Mouse (Mus musculus): ENCODE measurements around the gene Nrk.

Gene Nrk

DNA sequence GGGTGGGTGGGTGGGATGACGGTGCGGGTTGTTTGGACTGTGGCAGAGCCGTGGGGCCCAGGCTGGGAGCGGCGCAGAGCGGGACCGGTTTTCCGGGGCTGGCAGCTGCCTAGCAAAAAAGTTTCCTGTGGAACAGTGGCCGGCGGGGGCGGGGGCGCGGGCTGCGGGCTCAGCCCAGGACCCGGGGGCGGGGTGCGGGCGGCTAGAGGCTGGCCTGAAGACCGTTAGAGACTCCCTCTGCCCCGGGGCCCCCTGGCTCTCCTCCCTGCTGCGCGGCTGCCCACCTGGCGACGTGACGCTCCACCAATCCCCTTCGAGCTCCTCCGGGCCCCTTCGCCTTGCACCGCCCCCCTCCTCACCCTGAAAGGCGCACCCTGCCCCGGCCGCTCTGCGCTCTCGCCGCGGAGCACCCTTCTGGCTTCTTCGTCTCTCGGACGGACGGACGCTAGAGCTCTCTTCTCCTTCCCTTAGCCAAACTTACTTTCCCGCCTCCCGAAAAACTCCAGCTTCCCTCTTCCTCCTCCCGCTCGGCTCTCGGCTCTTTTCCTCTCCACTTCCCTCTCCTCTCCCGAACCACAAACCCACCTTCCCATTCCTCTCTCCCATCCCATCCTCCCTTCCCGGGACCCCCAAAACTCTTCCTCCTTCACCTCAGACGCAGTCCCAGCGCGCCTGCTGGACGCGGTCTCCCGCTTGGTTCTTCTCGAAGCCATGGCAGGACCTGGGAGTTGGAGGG is at the start of gene Nrk:
TSS of gene Nrk (plus strand) at position 390 of the 736 bp plus-strand sequence.
- DNase-seq (ENCODE audit: low spot score in 2 of 2), result no peak

DNA sequence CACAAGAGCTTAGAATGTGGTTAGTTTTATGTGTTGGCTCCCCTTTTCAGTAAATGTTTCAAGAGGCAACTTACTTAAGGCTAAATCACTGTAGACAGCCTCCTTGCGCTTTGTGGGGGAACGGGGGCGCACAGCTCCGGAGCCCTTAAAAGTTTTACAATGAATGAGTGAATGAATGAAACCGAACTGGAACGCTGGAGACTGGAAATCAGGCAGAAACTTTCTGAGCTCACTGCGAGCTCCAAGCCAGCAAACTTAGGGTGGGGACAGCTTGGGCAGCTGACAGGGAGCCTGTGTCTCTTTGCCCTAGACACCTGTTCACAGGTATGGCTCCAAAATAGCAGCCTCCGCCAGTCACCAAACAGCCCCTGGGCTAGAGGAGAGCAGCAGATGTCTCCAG is 864 bp upstream of the Nrk start:
- no peak for DNase-seq (ENCODE audit: low spot score in 2 of 2)

DNA sequence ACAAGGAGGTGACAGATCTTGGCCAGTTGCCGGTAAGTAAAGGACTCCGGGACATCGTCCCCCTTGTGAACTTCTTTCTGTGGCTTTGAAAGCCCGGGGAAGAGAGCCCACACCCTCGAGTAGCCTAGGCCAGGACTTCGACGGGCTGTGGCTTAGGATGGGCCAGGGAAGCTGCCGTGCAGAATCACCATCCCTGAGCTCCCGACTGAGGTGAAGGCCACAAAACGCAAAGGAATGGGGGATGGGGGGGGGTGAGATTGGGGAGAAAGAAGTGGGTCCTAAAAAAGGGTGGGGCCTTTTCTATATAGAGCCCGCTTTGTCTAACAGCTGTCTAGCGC is 516 bp downstream of the Nrk start:
- no peak for DNase-seq (ENCODE audit: low spot score in 2 of 2)

DNA sequence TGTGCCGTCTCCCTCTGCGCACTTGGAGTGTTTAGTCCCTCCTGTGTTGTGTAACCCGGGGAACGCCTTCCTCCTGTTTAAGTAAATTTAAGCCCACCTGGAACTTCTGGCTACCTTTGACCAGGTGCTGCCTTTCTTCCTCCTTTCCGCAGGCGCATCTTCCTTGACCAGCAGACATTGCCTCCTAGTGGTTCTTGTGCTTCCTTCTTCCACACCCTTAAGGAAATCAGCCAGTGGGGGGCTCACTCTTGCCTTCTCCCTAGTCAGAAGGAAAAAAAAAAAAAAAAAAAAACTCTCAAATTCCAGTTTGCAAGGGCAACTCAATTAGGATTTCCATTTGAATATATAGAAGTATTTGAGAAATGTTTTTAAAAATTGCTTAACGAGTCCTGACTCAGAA is 4.8 kb downstream of the Nrk start:
- DNase-seq (ENCODE audit: low spot score in 2 of 2), result no peak

GRCm38 (mm10) chrX:138943905-138944304 is 29.7 kb downstream of the Nrk start:
- DNase-seq (ENCODE audit: low spot score in 2 of 2), result no peak

DNA sequence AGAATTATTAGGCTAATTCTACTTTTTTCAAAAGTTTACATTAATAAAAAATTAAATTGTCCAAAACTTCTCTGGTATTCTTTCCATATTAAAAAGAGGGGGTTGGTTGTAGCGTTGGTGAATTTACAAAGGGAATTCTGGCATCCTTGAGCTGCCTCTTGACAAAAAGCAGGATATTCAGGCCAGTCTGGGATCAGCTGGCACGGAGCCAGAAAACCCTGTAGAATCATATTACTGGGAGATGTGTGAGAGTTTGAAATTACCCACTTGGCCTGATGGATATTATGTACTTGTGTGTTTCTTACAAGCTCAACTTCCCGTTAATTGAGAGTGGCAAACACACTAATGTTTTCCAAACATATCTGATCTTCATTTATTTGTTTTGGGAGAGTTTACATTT is 46.5 kb downstream of the Nrk start:
- no peak for DNase-seq (ENCODE audit: low spot score in 2 of 2)

- no peak for DNase-seq (ENCODE audit: low spot score in 2 of 2)
These were observed 64.3 kb downstream of the Nrk start for GRCm38 (mm10) chrX:138978501-138978900.

DNA sequence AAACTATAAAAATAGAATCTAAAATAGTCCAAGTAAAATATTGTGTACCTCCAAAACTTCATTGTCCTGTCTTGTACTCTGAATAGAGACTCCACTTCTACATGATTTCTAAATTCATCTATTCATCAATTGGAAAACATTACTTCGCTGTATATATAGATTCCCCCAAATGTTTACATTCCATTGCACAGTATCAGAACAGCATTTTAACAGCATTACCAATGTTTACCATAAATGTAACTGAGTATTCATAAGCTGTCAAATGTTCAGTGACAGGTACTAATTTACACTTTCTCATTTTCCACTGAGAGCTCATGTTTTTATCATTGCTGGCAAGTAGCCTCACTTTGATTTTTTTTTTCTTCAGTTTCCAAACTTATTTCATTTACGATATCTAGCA is 65.0 kb downstream of the Nrk start:
- no peak for DNase-seq (ENCODE audit: low spot score in 2 of 2)

DNA sequence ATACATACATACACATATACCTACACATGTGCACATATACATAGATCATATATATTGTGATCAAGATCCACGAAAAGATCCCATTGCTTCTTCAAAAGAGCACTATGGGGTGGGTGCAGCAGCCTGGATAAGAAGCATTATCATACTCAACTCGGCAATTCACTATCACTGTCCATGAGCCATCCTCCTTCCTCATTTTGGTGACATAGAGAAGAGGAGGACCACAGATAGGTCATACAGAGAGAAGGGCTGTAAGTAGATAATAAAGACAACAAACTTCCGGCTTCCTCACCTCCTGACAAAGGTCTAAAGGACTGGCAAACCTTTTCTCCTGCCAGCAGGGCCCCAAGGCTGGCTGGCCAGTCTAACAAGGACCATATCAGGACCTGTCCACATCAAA is 100.3 kb downstream of the Nrk start:
- no peak for DNase-seq (ENCODE audit: low spot score in 2 of 2)

- DNase-seq (ENCODE audit: low spot score in 2 of 2), result no peak
These were observed 102.3 kb downstream of the Nrk start for GRCm38 (mm10) chrX:139016540-139016939.

- no peak for DNase-seq (ENCODE audit: low spot score in 2 of 2)
These were observed 112.4 kb downstream of the Nrk start for GRCm38 (mm10) chrX:139026532-139027097.

GRCm38 (mm10) chrX:139027296-139027695 is 113.1 kb downstream of the Nrk start:
- no peak for DNase-seq (ENCODE audit: low spot score in 2 of 2)

DNA sequence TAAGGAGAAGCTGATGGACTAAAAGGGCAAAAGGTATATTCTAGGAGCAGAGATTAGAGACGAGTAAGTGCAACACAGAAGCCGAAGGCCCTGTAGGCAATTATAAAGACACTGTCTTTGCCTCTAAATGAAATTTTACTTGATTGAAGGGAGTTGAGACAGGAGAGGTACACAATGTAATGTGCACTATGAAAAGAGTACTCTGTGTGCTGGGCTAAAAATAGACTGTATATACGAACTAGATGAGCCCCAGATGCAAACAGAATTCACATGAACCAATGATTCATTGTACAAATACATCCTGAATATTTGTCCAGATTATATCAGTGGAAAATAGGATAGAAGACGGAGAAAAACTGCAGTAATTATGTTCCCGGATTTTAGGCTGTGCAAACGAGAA is 113.7 kb downstream of the Nrk start:
- DNase-seq (ENCODE audit: low spot score in 2 of 2), result no peak

- DNase-seq (ENCODE audit: low spot score in 2 of 2), result no peak
These were observed 123.4 kb downstream of the Nrk start for GRCm38 (mm10) chrX:139037666-139038065.

DNA sequence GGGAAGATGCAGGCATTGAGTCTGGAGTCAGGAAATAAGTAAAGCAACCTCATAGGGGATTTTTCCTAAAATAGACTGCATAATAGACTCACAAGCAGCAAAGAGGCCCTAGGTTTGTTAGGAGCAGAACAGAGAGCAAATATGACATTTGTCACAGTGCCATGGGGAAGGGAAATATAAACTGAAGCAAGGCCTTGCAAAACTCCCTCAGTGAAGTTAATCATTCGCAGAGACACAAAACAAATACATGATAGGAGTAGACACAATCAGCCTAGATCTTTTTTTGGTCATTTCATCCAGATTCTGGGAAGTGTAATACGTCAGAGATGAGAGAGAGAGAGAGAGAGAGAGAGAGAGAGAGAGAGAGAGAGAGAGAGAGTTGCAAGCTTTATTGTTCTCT is 125.1 kb downstream of the Nrk start:
- DNase-seq (ENCODE audit: low spot score in 2 of 2), result no peak

DNA sequence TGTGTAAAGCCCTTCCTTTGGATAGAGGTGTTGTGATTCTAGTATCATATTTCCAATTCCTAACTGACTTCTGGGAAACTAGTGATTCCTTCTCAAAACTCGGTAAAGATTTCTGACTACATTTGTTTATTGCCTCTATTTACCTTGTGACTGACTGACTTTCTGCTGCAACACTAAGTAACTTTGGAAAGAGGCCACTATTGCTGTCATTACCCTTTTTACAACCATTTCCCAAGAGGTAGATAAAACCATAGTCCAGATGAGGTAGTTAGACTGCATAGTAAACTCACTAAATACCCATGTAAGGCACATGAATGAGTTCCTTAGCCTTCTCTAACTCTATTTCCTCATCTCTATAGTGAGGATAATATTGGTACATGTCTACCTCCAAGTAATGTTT is 126.9 kb downstream of the Nrk start:
- DNase-seq (ENCODE audit: low spot score in 2 of 2), result no peak

GRCm38 (mm10) chrX:139051976-139052375 is 137.7 kb downstream of the Nrk start:
- no peak for DNase-seq (ENCODE audit: low spot score in 2 of 2)

DNA sequence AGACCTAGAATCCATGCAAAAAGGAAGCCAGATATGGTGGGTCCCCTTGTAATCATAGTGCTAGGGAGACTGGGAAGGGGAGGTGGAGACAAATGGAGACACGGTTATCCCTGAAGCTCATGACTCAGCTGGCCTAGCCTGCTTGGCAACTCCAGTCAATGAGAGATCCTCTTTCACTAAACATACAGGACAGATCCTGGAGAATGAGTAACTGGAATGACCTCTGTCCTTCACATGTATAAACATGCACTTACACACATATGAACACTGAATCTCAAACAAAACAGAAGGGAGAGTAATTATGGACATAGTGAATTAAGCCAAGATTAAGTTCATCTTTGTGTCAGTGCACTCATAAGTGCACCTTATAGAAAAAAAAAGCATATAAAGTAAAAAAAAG is 138.9 kb downstream of the Nrk start:
- no peak for DNase-seq (ENCODE audit: low spot score in 2 of 2)

Data from frontal cortex, postnatal 10 days (tissue).